Mouse (Mus musculus) liver, adult 2 months (tissue): Measurements from ENCODE around the gene Cybb. TPM values are rescaled to one million over a fixed set of nuclear protein-coding genes. Genes with fewer than 3 reads are reported as not detected.

ENCODE experiments used
- DNase-seq: peaks from one replicate; pipeline ENCODE4 v3.0.0-alpha.2; 2011; ENCODE audit warnings: low read depth, low spot score; ENCODE audit errors: extremely low read depth
- H3K27ac ChIP-seq: fragments of 200-500 bp; replicated peaks from 2 replicates; pipeline ENCODE4 v1.5.1; 2012; ENCODE audit warnings: low read depth, mild to moderate bottlenecking, control low read depth, inconsistent platforms, low read length; ENCODE audit not compliant: insufficient read depth
- H3K27me3 ChIP-seq: fragments of 200-500 bp; 2 replicates; pipeline ENCODE4 v1.6.1; 2012; ENCODE audit warnings: mild to moderate bottlenecking, moderate library complexity, low read length, inconsistent platforms; ENCODE audit not compliant: control insufficient read depth, insufficient read depth
- H3K36me3 ChIP-seq: fragments of 200-500 bp; 2 replicates; pipeline ENCODE4 v1.6.1; 2012; ENCODE audit warnings: low read length, inconsistent platforms; ENCODE audit not compliant: control insufficient read depth, insufficient read depth
- H3K4me1 ChIP-seq: fragments of 200-500 bp; 2 replicates; pipeline ENCODE4 v1.6.1; 2011; ENCODE audit warnings: low read length; ENCODE audit not compliant: control insufficient read depth, insufficient read depth
- H3K4me3 ChIP-seq: fragments of 200-500 bp; 2 replicates; pipeline ENCODE4 v1.5.1; 2011; ENCODE audit warnings: low read depth, mild to moderate bottlenecking, control low read depth, low read length, moderate library complexity; ENCODE audit not compliant: insufficient read depth
- H3K79me2 ChIP-seq: fragments of 200-500 bp; 2 replicates; pipeline ENCODE4 v1.6.1; 2012; ENCODE audit warnings: inconsistent platforms, mild to moderate bottlenecking, low read length, moderate library complexity; ENCODE audit not compliant: control insufficient read depth, insufficient read depth
- H3K9ac ChIP-seq: fragments of 200-500 bp; 2 replicates; pipeline ENCODE4 v1.6.1; 2012; ENCODE audit warnings: low read depth, mild to moderate bottlenecking, control low read depth, inconsistent platforms, low read length
- CTCF ChIP-seq: fragments of 200-500 bp; IDR thresholded peaks from 2 replicates; pipeline ENCODE4 v1.5.1; 2011; ENCODE audit warnings: low read depth, low read length, control low read depth
- POLR2A ChIP-seq: fragments of 200-500 bp; IDR thresholded peaks from 2 replicates; pipeline ENCODE4 v1.6.1; 2011; ENCODE audit warnings: low read length, control low read depth; ENCODE audit not compliant: insufficient read depth; ENCODE audit errors: extremely low read depth
- WGBS: fragments of 180-500 bp; shearing (Covaris S2); methylation state at CpG from one replicate; pipeline ENCODE4 v1.1.7; 2018; 5-methylcytosine and 5-hydroxymethylcytosine counted together
- polyA plus RNA-seq: library from polyadenylated mRNA; depleted of rRNA; stranded (reverse); fragments of >200 nt; gene quantifications from 2 replicates; pipeline ENCODE4 v1.2.3, GENCODE M21; 2012; rRNA removed
- total RNA-seq: library from RNA; depleted of rRNA; stranded (reverse); fragments of >200 nt; gene quantifications from 2 replicates; pipeline ENCODE4 v1.2.3, GENCODE M21; 2014; rRNA removed

The Cybb gene
- total and polyA plus RNA-seq, 2 experiments = 1.3 to 10.4 TPM

GRCm38 (mm10) chrX:9413889-9414288 is 73.7 kb downstream of the Cybb start:
- H3K27me3 ChIP-seq = no peaks in the 10 kb centered on the region
- H3K36me3 ChIP-seq = no peaks in the 10 kb centered on the region
- TF ChIP-seq POLR2A = no peak
- TF ChIP-seq CTCF = no peak
- WGBS = 76% methylated on average over 5 of the region's 5 CpGs
- H3K27ac ChIP-seq = no peak overlapping the region
- H3K4me1 ChIP-seq = no peaks in the 10 kb centered on the region
- H3K4me3 ChIP-seq = no peak overlapping the region
- no peaks in the 10 kb centered on the region for H3K79me2 ChIP-seq
- no peak overlapping the region for H3K9ac ChIP-seq
- DNase-seq = no peak

Other genes starting within 250 kb of the Cybb start
- gene Gm14862, start 230.9 kb downstream of the Cybb start, total RNA-seq = not detected in 2 replicates
- gene Gm14862, start 230.9 kb downstream of the Cybb start, polyA plus RNA-seq = not detected in 2 replicates
- 1.8 and 2.3 TPM in 2 replicates for gene Xk, start 215.0 kb downstream of the Cybb start, total RNA-seq
- gene Xk, start 215.0 kb downstream of the Cybb start, polyA plus RNA-seq = 2.0 and 2.2 TPM in 2 replicates
- 0.37 and 0.60 TPM in 2 replicates for gene H2al1m, start 204.0 kb downstream of the Cybb start, total RNA-seq
- gene H2al1m, start 204.0 kb downstream of the Cybb start, polyA plus RNA-seq = 0.24 TPM in 1 of 2 replicates, not detected in the other
- not detected in 2 replicates for gene H2al1k, start 137.1 kb downstream of the Cybb start, total RNA-seq
- 0.81 and 0.83 TPM in 2 replicates for gene H2al1k, start 137.1 kb downstream of the Cybb start, polyA plus RNA-seq
- gene H2al1o, start 84.6 kb upstream of the Cybb start, total RNA-seq = not detected in 2 replicates
- not detected in 2 replicates for gene H2al1o, start 84.6 kb upstream of the Cybb start, polyA plus RNA-seq
- gene Dynlt3, start 175.2 kb upstream of the Cybb start, total RNA-seq = 89.1 and 94.1 TPM in 2 replicates
- 10.3 and 29.0 TPM in 2 replicates for gene Dynlt3, start 175.2 kb upstream of the Cybb start, polyA plus RNA-seq